Mouse (Mus musculus) T-helper 17 cell (primary cell): ENCODE data around the gene Flrt3.

Experiments
- in situ Hi-C, 2 experiments: fragments of 300-600 bp; cut with MboI, MseI; formaldehyde crosslinking; loops; 1 replicate in 1 of 2; 2 replicates in 1 of 2; pipeline ENCODE4 v1.15.1; 2025; ENCODE audit warnings: high pct_unique_total_duplicates in 2 of 2

Gene Flrt3

GRCm38 (mm10) chr2:140670963-140671702, at the start of gene Flrt3:
TSS of gene Flrt3 (minus strand) at chr2:140671469.
- in situ Hi-C loops: no loop called here

GRCm38 (mm10) chr2:140717407-140717806, 46.1 kb upstream of the Flrt3 start:
- in situ Hi-C loops: no loop called here

GRCm38 (mm10) chr2:140715822-140716221, 44.6 kb upstream of the Flrt3 start:
- in situ Hi-C loops: no loop called here

- in situ Hi-C loops: no loop called here
These were observed 36.3 kb upstream of the Flrt3 start for GRCm38 (mm10) chr2:140707550-140707949.

- in situ Hi-C loops: no loop called here
These were observed 34.0 kb upstream of the Flrt3 start for GRCm38 (mm10) chr2:140705278-140705677.

- in situ Hi-C loops: no loop called here
These were observed 32.9 kb upstream of the Flrt3 start for GRCm38 (mm10) chr2:140704146-140704545.

- in situ Hi-C loops: no loop called here
These were observed 32.1 kb upstream of the Flrt3 start for GRCm38 (mm10) chr2:140703377-140703776.

GRCm38 (mm10) chr2:140698585-140698984, 27.3 kb upstream of the Flrt3 start:
- in situ Hi-C loops: no loop called here

GRCm38 (mm10) chr2:140693845-140694244, 22.6 kb upstream of the Flrt3 start:
- in situ Hi-C loops: no loop called here

- in situ Hi-C loops: no loop called here
These were observed 21.2 kb upstream of the Flrt3 start for GRCm38 (mm10) chr2:140692461-140692860.

- in situ Hi-C loops: no loop called here
These were observed 20.1 kb upstream of the Flrt3 start for GRCm38 (mm10) chr2:140691403-140691802.

- in situ Hi-C loops: no loop called here
These were observed 19.6 kb upstream of the Flrt3 start for GRCm38 (mm10) chr2:140690906-140691305.

- in situ Hi-C loops: no loop called here
These were observed 5.5 kb upstream of the Flrt3 start for GRCm38 (mm10) chr2:140676728-140677127.

GRCm38 (mm10) chr2:140673466-140673865, 2.2 kb upstream of the Flrt3 start:
- in situ Hi-C loops: no loop called here

GRCm38 (mm10) chr2:140670457-140670856, 812 bp downstream of the Flrt3 start:
- in situ Hi-C loops: no loop called here

GRCm38 (mm10) chr2:140669786-140670185, 1.5 kb downstream of the Flrt3 start:
- in situ Hi-C loops: no loop called here

GRCm38 (mm10) chr2:140669081-140669480, 2.2 kb downstream of the Flrt3 start:
- in situ Hi-C loops: no loop called here

GRCm38 (mm10) chr2:140668311-140668710, 3.0 kb downstream of the Flrt3 start:
- in situ Hi-C loops: no loop called here

GRCm38 (mm10) chr2:140667261-140668047, 3.8 kb downstream of the Flrt3 start:
- in situ Hi-C loops: no loop called here

- in situ Hi-C loops: no loop called here
These were observed 4.4 kb downstream of the Flrt3 start for GRCm38 (mm10) chr2:140666846-140667245.

GRCm38 (mm10) chr2:140664381-140664780, 6.9 kb downstream of the Flrt3 start:
- in situ Hi-C loops: no loop called here

- in situ Hi-C loops: no loop called here
These were observed 8.6 kb downstream of the Flrt3 start for GRCm38 (mm10) chr2:140662673-140663072.

- in situ Hi-C loops: no loop called here
These were observed 17.3 kb downstream of the Flrt3 start for GRCm38 (mm10) chr2:140653978-140654377.
